Mouse (Mus musculus): ENCODE results near the gene Ppp1r37. TPM values are rescaled to one million over a fixed set of nuclear protein-coding genes. Genes with fewer than 3 reads are reported as not detected.

The Ppp1r37 gene
- polyA plus RNA-seq, 2 experiments = 5.6 to 84.9 TPM

GRCm38 (mm10) chr7:19577141-19577852 lies 14.4 kb upstream of the Ppp1r37 start, which contains the start of the genes Zfp296 and Gemin7:
Gene Zfp296, plus strand, starts transcription at chr7:19577287.
Gene Gemin7, minus strand, starts transcription at chr7:19577595.
- Histone ChIP-seq H3K27me3 (ENCODE audit: control insufficient read depth, insufficient read depth, low read length) (peaks cover 28% of the 10 kb centered on the region), H3K27ac (replicated peaks; ENCODE audit: low read depth, low read length) (no peak within 1 kb of the TSS), H3K36me3 (ENCODE audit: control insufficient read depth, insufficient read depth, low read length) (peaks cover 25% of the 10 kb centered on the region), H3K4me1 (ENCODE audit: control insufficient read depth, insufficient read depth, low read length) (peaks cover 3% of the 10 kb centered on the region), H3K4me2 (replicated peaks; ENCODE audit: low read depth, low read length, severe bottlenecking) (peak within 1 kb of the TSS; percentile 66), H3K4me3 (replicated peaks; ENCODE audit: low read length) (peak within 1 kb of the TSS; percentile 39), H3K9me3 (ENCODE audit: control insufficient read depth, low read length) (no peaks in the 10 kb centered on the region), H3K9ac (ENCODE audit: low read depth, low read length, severe bottlenecking) (peak within 1 kb of the TSS; percentile 48)
- no peak for DNase-seq (ENCODE audit: low spot score)
- WGBS = 1% methylated on average over 34 of the region's 56 CpGs
- ATAC-seq (ENCODE audit: low FRiP score, low read depth) = no peak
- TF ChIP-seq POLR2A (IDR thresholded peaks at IDR 0.05; ENCODE audit: borderline replicate concordance, extremely low read depth, insufficient read depth, insufficient read length) = no peak

GRCm38 (mm10) chr7:19575559-19575958 lies 12.7 kb upstream of the Ppp1r37 start:
- peaks cover 10% of the 10 kb centered on the region for H3K36me3 ChIP-seq (ENCODE audit: control insufficient read depth, insufficient read depth, low read length)
- H3K4me1 ChIP-seq (ENCODE audit: control insufficient read depth, insufficient read depth, low read length) = peaks cover 9% of the 10 kb centered on the region
- no peak for TF ChIP-seq POLR2A (IDR thresholded peaks at IDR 0.05; ENCODE audit: borderline replicate concordance, extremely low read depth, insufficient read depth, insufficient read length)
- DNase-seq (ENCODE audit: low spot score) = no peak
- no peak overlapping the region for H3K27ac ChIP-seq (replicated peaks; ENCODE audit: low read depth, low read length)
- H3K27me3 ChIP-seq (ENCODE audit: control insufficient read depth, insufficient read depth, low read length) = peaks cover 28% of the 10 kb centered on the region
- H3K4me2 ChIP-seq (replicated peaks; ENCODE audit: low read depth, low read length, severe bottlenecking) = no peak overlapping the region
- no peak overlapping the region for H3K4me3 ChIP-seq (replicated peaks; ENCODE audit: low read length)
- ATAC-seq (ENCODE audit: low FRiP score, low read depth) = no peak
- WGBS = 63% methylated on average over 3 of the region's 3 CpGs
- H3K9me3 ChIP-seq (ENCODE audit: control insufficient read depth, low read length) = no peaks in the 10 kb centered on the region
- no peak overlapping the region for H3K9ac ChIP-seq (ENCODE audit: low read depth, low read length, severe bottlenecking)

- Histone ChIP-seq H3K27ac (replicated peaks; ENCODE audit: low read depth, low read length) (peak overlapping the region; percentile 74), H3K4me2 (replicated peaks; ENCODE audit: low read depth, low read length, severe bottlenecking) (peak overlapping the region; percentile 88), H3K9me3 (ENCODE audit: control insufficient read depth, low read length) (no peaks in the 10 kb centered on the region), H3K9ac (ENCODE audit: low read depth, low read length, severe bottlenecking) (peak overlapping the region; percentile 86), H3K27me3 (ENCODE audit: control insufficient read depth, insufficient read depth, low read length) (peaks cover 28% of the 10 kb centered on the region), H3K4me3 (replicated peaks; ENCODE audit: low read length) (peak overlapping the region; percentile 73), H3K4me1 (ENCODE audit: control insufficient read depth, insufficient read depth, low read length) (peaks cover 9% of the 10 kb centered on the region), H3K36me3 (ENCODE audit: control insufficient read depth, insufficient read depth, low read length) (peaks cover 17% of the 10 kb centered on the region)
- 21% methylated on average over 16 of the region's 16 CpGs for WGBS
- no peak for TF ChIP-seq POLR2A (IDR thresholded peaks at IDR 0.05; ENCODE audit: borderline replicate concordance, extremely low read depth, insufficient read depth, insufficient read length)
- DNase-seq (ENCODE audit: low spot score) = no peak
- ATAC-seq (ENCODE audit: low FRiP score, low read depth) = no peak
These were observed 10.9 kb upstream of the Ppp1r37 start for GRCm38 (mm10) chr7:19573776-19574140.

GRCm38 (mm10) chr7:19572926-19573775 lies 10.3 kb upstream of the Ppp1r37 start:
- H3K4me2 ChIP-seq (replicated peaks; ENCODE audit: low read depth, low read length, severe bottlenecking) = peak overlapping the region; percentile 88
- peak overlapping the region; percentile 86 for H3K9ac ChIP-seq (ENCODE audit: low read depth, low read length, severe bottlenecking)
- DNase-seq (ENCODE audit: low spot score) (peak; percentile 72), ATAC-seq (ENCODE audit: low FRiP score, low read depth) (peak; percentile 90)
- peak; percentile 93 for TF ChIP-seq POLR2A (IDR thresholded peaks at IDR 0.05; ENCODE audit: borderline replicate concordance, extremely low read depth, insufficient read depth, insufficient read length)
- peaks cover 21% of the 10 kb centered on the region for H3K36me3 ChIP-seq (ENCODE audit: control insufficient read depth, insufficient read depth, low read length)
- 3% methylated on average over 52 of the region's 53 CpGs for WGBS
- peak overlapping the region; percentile 74 for H3K27ac ChIP-seq (replicated peaks; ENCODE audit: low read depth, low read length)
- H3K27me3 ChIP-seq (ENCODE audit: control insufficient read depth, insufficient read depth, low read length) = peaks cover 22% of the 10 kb centered on the region
- no peaks in the 10 kb centered on the region for H3K9me3 ChIP-seq (ENCODE audit: control insufficient read depth, low read length)
- H3K4me1 ChIP-seq (ENCODE audit: control insufficient read depth, insufficient read depth, low read length) = peaks cover 9% of the 10 kb centered on the region
- H3K4me3 ChIP-seq (replicated peaks; ENCODE audit: low read length) = peak overlapping the region; percentile 73

- DNase-seq (ENCODE audit: low spot score) (no peak), ATAC-seq (ENCODE audit: low FRiP score, low read depth) (no peak)
- Histone ChIP-seq H3K4me3 (replicated peaks; ENCODE audit: low read length) (no peak overlapping the region), H3K27me3 (ENCODE audit: control insufficient read depth, insufficient read depth, low read length) (no peaks in the 10 kb centered on the region), H3K4me2 (replicated peaks; ENCODE audit: low read depth, low read length, severe bottlenecking) (no peak overlapping the region), H3K36me3 (ENCODE audit: control insufficient read depth, insufficient read depth, low read length) (peaks cover 32% of the 10 kb centered on the region), H3K4me1 (ENCODE audit: control insufficient read depth, insufficient read depth, low read length) (peaks cover 9% of the 10 kb centered on the region), H3K9ac (ENCODE audit: low read depth, low read length, severe bottlenecking) (no peak overlapping the region), H3K9me3 (ENCODE audit: control insufficient read depth, low read length) (no peaks in the 10 kb centered on the region), H3K27ac (replicated peaks; ENCODE audit: low read depth, low read length) (no peak overlapping the region)
- no peak for TF ChIP-seq POLR2A (IDR thresholded peaks at IDR 0.05; ENCODE audit: borderline replicate concordance, extremely low read depth, insufficient read depth, insufficient read length)
- 71% methylated on average over 3 of the region's 3 CpGs for WGBS
These were observed 6.8 kb upstream of the Ppp1r37 start for GRCm38 (mm10) chr7:19569647-19570046.

Measured in limb, embryonic 14.5 days (tissue).